Mouse (Mus musculus): ENCODE measurements around the gene Zfp108.

GRCm38 (mm10) chr7:24207488-24208261 lies 46.9 kb upstream of the Zfp108 start:
- TF ChIP-seq POLR2A (IDR thresholded peaks at IDR 0.05; ENCODE audit: extremely low read depth, insufficient read depth, low read length) (0 out of 2 replicates have a peak, but pooled peaks have one; percentile 38), CTCF (IDR thresholded peaks at IDR 0.05; ENCODE audit: extremely low read depth, insufficient read depth, low read length) (no peak)

All from cortical plate, adult 2 months (tissue).